Comparison of ENCODE assay signal across 10 mouse cellular contexts in genomic region chr4:101470543-101470942, GRCm38 (mm10). TPM values are rescaled to one million over a fixed set of nuclear protein-coding genes. Genes with fewer than 3 reads are reported as not detected.
A peak's percentile ranks its signal among the peaks of the same experiment; 100 is the strongest.
DNase-seq lines count a peak whose midpoint lies in the region; ATAC-seq and TF ChIP-seq lines count a peak whose summit lies in the region.
"Had no signal": no experiment of that assay in that cellular context is flagged by ENCODE, and none has a peak within 500 bp of the region (broad histone marks: within the 10 kb centered on the region; RNA-seq: fewer than 3 reads in every experiment).

No protein-coding gene starts in this region.

- 62% methylated on average over 5 of the region's 5 CpGs for WGBS in lung, postnatal 0 days

- H3K9ac ChIP-seq in lung, postnatal 0 days (replicated peaks; ENCODE audit: low read depth), result no peak overlapping the region
- H3K9ac ChIP-seq: heart, embryonic 13.5 days had no signal

- TF ChIP-seq CTCF in lung, postnatal 0 days (IDR thresholded peaks at IDR 0.05), result peak; percentile 66

- H3K4me1 ChIP-seq in lung, postnatal 0 days (ENCODE audit: insufficient read depth, low read depth, low read length), result no peaks in the 10 kb centered on the region
- H3K4me1 ChIP-seq: heart, embryonic 13.5 days had no signal

- no peak overlapping the region for H3K4me3 ChIP-seq in lung, postnatal 0 days (ENCODE audit: low read depth, low read length)
- H3K4me3 ChIP-seq: heart, embryonic 13.5 days had no signal

- no peak for ATAC-seq in lung, postnatal 0 days

- no peaks in the 10 kb centered on the region for H3K27me3 ChIP-seq in lung, postnatal 0 days (replicated peaks; ENCODE audit: insufficient read depth, low read length)
- H3K27me3 ChIP-seq in splenic B cell, adult 2 months (ENCODE audit: control insufficient read depth, insufficient read depth, low read length, poor library complexity, severe bottlenecking), result no peaks in the 10 kb centered on the region
- H3K27me3 ChIP-seq: heart, embryonic 13.5 days had no signal

- DNase-seq in gastrocnemius, adult 18-20 months (ENCODE audit: low spot score), result peak; percentile 4
- no peak for DNase-seq in gastrocnemius, postnatal 25 days
- no peak for DNase-seq in lung, postnatal 0 days (ENCODE audit: low spot score)
- no peak for DNase-seq in lung, postnatal 14 days
- DNase-seq in adipocyte (ENCODE audit: low spot score), result peak; percentile 27
- peak; percentile 19 for DNase-seq in splenic B cell, adult 2 months (ENCODE audit: low read depth, low spot score)
- no peak for DNase-seq in yolk sac, embryonic 10.5 days (ENCODE audit: low spot score)
- no peak for DNase-seq in neural tube, embryonic 10.5 days (ENCODE audit: extremely low spot score, low spot score)
- DNase-seq: kidney, adult 11 months had no signal

- H3K36me3 ChIP-seq in lung, postnatal 0 days (ENCODE audit: insufficient read depth, low read length), result no peaks in the 10 kb centered on the region
- H3K36me3 ChIP-seq in splenic B cell, adult 2 months (ENCODE audit: control insufficient read depth, insufficient read depth, low read length, poor library complexity, severe bottlenecking), result no peaks in the 10 kb centered on the region

- H3K9me3 ChIP-seq in lung, postnatal 0 days (ENCODE audit: low read length), result no peaks in the 10 kb centered on the region

- H3K27ac ChIP-seq in lung, postnatal 0 days (ENCODE audit: low read length), result no peak overlapping the region
- H3K27ac ChIP-seq: heart, embryonic 13.5 days had no signal

- H3K4me2 ChIP-seq in lung, postnatal 0 days (replicated peaks; ENCODE audit: low read depth, low read length), result no peak overlapping the region
- H3K4me2 ChIP-seq: heart, embryonic 13.5 days had no signal

- no peak for TF ChIP-seq EP300 in lung, postnatal 0 days (IDR thresholded peaks at IDR 0.05)

RNA-seq across cellular contexts. Expression of gene Dnajc6, which starts 25.9 kb away (rescaled TPM):
- under 1 TPM; 0.19 to 0.41 TPM for total RNA-seq in gastrocnemius, adult 18-20 months (2021)
- under 1 TPM; 0.20 to 0.29 TPM for total RNA-seq in gastrocnemius, postnatal 25 days (2021)
- polyA plus RNA-seq in lung, postnatal 0 days (2015; fragmentation: Nextera tagmentation; extraction: Ambion mirVana), result 0.14 and 0.26 TPM in 2 replicates

RNA-seq across cellular contexts. Expression of gene Ak4, which starts 51.5 kb away (rescaled TPM):
- 1 to 10 TPM; 4.9 to 6.6 TPM for total RNA-seq in gastrocnemius, adult 18-20 months (2021)
- total RNA-seq in gastrocnemius, postnatal 25 days (2021), result 1 to 10 TPM; 1.6 to 2.7 TPM
- polyA plus RNA-seq in lung, postnatal 0 days (2015; fragmentation: Nextera tagmentation; extraction: Ambion mirVana), result 4.8 and 5.3 TPM in 2 replicates

Comparison
In these comparisons a context has a peak if more than half of its experiments do, and no peak if none do; other contexts are left out.
1. DNase-seq: peak in gastrocnemius, adult 18-20 months (single experiment), adipocyte (single experiment) and splenic B cell, adult 2 months (single experiment); none in gastrocnemius, postnatal 25 days (single experiment), lung, postnatal 0 days (single experiment), lung, postnatal 14 days (single experiment), yolk sac, embryonic 10.5 days (single experiment) and neural tube, embryonic 10.5 days (single experiment).